Mouse (Mus musculus) cerebellum, adult 8-10 months (tissue): ENCODE measurements around the gene Ccdc71.
A peak's percentile ranks its signal among the peaks of the same experiment; 100 is the strongest.

Source experiments
- DNase-seq: peaks from one replicate; pipeline ENCODE4 v3.0.0; 2022

Gene Ccdc71

DNA sequence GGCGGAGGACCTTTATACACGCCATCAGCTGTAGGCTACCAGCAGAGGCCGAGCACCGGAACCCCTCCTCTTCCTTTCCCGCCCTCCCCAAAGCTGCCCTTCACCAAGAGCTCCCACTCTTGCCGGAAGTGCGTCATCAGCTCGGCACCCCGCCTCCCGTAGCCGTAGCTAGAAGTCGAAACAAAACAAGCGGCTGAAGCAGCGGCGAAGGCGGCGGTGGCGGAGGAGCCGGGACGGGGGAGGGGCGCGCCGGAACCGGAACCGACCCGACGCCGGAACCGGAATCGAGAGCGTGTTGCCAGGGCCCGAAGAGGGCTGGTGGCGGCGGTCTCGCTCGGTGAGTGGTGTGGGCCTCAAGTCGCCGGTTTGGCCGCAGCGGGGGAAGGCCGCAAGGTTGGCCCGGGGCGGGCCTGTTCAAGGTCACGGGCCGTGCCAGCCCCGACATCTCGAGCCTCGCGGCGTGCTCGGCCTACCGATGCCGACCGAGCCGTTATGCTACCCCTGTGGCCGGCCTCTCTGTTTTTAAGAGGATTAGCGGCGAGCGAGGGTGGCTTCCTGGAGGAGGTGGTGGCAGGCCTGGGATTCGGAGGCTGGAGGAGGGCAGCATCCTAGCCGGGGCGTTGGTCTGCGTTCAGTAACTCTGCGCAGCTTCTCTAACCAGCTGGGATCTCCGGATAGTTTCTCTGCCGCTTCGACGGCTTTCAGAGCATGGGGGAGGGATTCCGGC lies 30.4 kb downstream of the Ccdc71 start, which contains the start of gene Usp19:
TSS of gene Usp19 (plus strand) at position 44 of the 727 bp plus-strand sequence.
- peak; percentile 93 for DNase-seq

DNA sequence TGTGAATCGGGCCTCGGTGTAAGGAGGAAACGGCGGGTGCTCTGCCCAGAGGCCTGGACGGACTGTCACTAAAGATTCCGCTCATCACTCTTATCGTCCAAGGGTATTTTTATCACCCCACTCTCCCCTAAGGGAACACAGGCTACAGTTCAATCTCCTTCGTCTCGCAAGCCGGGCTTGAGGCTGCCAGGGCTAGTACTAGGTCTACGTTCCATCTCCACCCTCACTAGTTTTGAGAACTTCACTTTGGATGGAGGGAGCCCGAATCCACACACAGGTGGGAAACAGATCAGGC lies 30.9 kb downstream of the Ccdc71 start:
- DNase-seq: no peak

DNA sequence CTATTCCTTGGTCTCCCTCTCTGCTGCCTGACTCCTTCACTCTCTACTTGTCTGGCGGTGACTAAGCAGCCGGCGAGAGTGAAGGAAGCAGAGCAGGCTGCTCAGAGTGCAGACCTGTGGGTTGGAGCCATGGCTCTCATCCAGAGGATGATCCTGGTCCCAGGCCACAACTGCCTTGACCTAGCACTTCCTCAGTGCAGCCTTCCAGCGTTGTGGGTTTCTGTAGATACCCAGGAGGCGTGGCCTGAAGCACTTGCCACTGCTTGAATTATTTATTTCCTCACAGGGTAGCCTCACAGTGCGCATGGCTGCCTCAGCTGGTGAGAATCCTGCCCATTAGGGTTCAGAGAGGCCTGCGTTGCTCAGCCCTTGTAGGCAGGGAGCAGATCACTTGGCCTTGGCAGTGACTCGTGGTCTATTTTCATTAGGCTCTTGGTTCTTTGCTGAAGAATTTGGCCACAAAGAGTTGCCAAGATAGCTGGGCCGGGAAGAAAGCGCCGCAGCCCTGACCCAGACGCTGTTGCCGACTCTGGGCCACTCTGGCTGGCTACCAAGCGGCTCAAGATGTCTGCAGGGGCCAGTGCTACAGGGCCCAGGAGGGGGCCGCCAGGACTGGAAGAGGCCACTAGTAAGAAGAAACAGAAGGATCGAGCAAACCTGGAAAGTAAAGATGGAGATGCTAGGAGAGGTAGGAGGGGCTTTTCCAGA lies 31.9 kb downstream of the Ccdc71 start:
- DNase-seq: no peak

DNA sequence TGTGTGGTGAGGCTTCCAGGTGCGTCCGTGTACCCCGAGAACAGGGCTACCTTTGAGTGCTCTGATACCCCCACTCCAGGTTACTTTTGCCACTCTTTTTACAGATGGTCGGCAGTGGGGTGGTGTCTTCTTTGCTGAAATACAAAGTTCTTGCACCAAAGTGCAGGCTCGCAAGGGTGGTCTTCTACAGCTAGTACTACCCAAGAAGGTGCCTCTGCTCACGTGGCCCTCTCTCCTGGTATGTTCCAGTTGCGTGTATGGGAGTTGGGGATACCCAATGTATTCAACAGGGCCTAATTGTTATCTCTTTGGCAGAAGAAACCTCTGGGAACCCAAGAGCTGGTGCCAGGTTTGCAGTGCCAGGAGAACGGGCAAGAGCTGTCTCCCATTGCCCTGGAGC lies 32.9 kb downstream of the Ccdc71 start:
- no peak for DNase-seq

DNA sequence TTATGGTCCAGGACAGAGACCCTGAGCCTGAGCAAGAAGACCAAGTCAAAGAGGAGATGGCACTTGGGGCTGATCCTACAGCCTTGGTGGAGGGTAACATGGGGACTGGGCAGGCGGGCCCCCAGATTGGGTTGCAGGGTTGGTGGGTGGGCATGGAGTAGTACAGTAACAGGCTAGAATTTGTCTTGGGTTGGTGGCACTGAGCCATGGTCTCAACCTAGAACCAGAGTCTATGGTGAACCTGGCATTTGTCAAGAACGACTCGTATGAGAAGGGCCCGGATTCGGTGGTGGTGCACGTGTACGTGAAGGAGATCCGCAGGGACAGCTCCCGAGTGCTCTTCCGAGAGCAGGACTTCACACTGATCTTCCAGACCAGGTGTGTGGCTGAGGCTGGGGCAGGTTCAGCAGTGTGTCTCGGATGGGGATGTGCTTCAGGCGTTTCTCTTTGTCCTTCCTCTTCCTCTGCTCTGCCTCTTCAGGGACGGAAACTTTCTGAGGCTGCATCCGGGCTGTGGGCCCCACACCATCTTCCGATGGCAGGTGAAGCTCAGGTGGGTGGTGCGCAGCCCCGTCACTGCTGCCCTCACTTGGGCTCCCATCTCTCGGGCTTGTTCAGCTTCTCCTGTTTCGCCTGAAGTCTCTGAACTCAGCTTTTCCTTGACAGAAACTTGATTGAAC lies 34.0 kb downstream of the Ccdc71 start:
- DNase-seq: no peak

DNA sequence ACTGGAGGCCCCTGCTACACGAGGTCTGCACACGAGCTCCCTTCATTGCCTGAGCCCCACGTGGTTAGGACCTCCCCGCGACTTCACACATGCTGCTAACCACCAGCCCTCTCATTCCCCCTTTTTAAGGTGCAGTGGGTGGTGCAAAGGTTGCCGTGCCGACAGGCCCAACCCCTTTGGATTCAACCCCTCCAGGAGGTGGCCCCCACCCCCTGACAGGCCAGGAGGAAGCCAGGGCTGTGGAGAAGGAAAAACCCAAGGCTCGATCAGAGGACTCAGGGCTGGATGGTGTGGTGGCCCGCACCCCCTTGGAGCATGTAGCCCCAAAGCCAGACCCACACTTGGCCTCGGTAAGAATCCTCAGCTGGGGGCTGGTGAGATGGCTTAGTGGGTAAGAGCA lies 34.6 kb downstream of the Ccdc71 start:
- DNase-seq: no peak

DNA sequence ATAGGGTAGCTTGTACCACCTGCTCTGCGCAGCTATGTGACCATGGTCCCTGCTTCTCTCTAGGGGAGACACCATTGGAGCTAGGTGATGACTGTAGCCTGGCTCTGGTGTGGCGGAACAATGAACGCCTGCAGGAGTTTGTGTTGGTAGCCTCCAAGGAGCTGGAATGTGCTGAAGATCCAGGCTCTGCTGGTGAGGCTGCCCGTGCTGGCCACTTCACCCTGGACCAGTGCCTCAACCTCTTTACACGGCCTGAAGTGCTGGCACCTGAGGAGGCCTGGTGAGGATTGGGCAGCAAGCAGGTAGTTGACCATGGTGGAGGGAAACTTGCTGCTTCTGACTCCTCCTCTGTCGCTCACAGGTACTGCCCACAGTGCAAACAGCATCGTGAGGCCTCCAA lies 38.9 kb downstream of the Ccdc71 start:
- no peak for DNase-seq

DNA sequence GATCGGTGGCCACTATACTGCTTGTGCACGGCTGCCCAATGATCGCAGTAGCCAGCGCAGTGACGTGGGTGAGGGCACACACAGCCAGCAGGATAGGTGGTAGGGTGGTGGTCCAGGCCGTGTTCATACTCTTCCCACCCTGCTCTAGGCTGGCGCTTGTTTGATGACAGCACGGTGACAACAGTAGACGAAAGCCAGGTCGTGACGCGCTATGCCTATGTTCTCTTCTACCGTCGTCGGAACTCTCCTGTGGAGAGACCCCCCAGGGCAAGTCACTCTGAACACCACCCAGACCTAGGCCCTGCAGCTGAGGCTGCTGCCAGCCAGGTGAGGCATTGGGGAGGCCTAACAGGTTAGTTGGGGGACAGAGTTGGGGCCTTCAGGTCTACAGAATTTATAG lies 39.6 kb downstream of the Ccdc71 start:
- DNase-seq: no peak

DNA sequence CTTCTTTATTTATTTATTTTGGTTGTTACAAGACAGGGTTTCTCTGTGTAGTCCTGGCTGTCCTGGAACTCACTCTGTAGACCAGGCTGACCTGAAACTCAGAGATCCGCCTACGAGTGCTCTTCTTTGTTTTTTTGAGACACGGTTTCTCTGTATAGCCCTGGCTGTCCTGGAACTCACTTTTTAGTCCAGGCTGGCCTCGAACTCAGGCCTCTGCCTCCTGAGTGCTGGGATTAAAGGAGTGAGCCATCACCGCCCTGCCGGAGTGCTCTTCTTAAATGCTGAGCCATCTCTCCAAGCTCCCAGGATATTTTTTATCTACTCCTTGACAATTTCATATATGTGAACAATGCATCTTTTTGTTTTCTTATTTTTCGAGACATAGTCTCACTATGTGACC lies 46.6 kb downstream of the Ccdc71 start:
- no peak for DNase-seq

DNA sequence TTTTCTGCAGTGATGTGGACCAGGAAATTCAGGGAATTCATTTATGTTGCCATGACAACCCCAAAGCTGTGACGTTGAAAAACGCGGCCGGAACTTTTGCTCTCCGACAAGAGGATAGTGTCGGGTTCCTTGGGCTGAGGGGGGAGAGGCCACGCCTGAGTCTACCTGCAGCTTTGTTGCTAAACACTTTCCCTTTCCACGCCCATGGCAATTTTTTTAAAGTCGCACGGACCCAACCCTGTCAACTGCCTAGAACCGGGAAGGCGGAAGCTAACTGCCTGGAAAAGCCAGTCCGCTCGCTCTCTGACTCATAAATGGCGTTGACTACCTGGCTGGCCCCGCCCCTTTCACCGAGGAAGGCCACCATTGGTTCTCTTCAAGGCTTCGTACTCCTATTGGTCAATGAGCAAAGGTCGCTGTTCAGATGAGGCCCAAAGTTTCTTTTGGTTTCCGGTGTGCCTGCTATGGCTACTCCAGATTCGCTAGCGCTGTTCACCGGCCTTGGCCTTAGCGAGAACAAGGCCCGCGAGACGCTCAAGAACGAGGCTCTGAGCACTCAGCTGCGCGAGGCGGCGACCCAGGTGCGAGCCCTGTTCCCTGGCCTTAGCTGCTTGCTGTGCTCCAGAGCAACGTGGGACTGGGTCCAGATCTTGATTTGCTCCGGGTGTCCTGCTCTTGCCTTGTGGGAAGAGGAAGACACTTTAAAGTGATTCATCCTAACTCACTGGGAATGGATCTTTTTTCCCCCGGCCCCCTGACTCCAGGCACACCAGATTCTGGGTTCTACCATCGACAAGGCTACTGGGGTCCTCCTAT lies 47.5 kb downstream of the Ccdc71 start, which contains the start of gene Qars:
TSS of gene Qars (plus strand) at position 88 of the 816 bp plus-strand sequence.
- DNase-seq: peak; percentile 91

DNA sequence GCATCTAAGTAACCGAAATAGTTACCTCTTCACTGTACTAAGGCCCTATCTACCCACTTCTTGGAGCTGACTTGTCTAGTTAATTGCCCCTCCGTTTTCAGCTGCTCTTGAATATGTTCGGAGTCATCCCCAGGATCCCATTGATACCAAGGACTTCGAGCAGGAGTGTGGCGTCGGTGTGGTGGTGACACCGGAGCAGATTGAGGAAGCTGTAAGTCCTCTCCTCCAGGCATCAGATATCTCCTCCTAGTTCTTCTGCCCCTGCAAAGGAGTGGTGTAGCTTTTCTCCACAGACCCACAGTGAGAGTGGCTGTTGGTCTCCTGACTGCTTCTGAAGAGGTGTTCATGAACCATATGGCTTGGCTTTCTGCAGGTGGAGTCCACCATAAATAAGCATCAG lies 48.4 kb downstream of the Ccdc71 start:
- DNase-seq: no peak
